Mouse (Mus musculus) heart, embryonic 12.5 days (tissue): ENCODE data around the gene Zfp52. TPM values are rescaled to one million over a fixed set of nuclear protein-coding genes. Genes with fewer than 3 reads are reported as not detected.
A peak's percentile ranks its signal among the peaks of the same experiment; 100 is the strongest.

Experiments used
- ATAC-seq: fragments of 200-750 bp; cut with Nextera tagmentation; 2 replicates; pipeline ENCODE4 v1.8.0; 2017; ENCODE audit warnings: moderate TSS enrichment, moderate library complexity; ENCODE audit not compliant: insufficient number of reproducible peaks, low FRiP score
- H3K27ac ChIP-seq: fragments of 300-500 bp; sonication (generic); 2 replicates; pipeline ENCODE4 v1.5.1; 2016; ENCODE audit warnings: mild to moderate bottlenecking, moderate library complexity; ENCODE audit not compliant: poor library complexity, severe bottlenecking
- H3K27me3 ChIP-seq: fragments of 300-500 bp; sonication (generic); replicated peaks from 2 replicates; pipeline ENCODE4 v1.6.1; 2016; ENCODE audit warnings: mild to moderate bottlenecking, moderate library complexity
- H3K36me3 ChIP-seq: fragments of 300-500 bp; sonication (generic); 2 replicates; pipeline ENCODE4 v1.6.1; 2016; ENCODE audit warnings: mild to moderate bottlenecking, moderate library complexity
- H3K4me1 ChIP-seq: fragments of 300-500 bp; sonication (generic); replicated peaks from 2 replicates; pipeline ENCODE4 v1.6.1; 2016; ENCODE audit warnings: mild to moderate bottlenecking
- H3K4me2 ChIP-seq: fragments of 300-500 bp; sonication (generic); 2 replicates; pipeline ENCODE4 v1.6.1; 2016; ENCODE audit warnings: mild to moderate bottlenecking, moderate library complexity
- H3K4me3 ChIP-seq: fragments of 300-500 bp; sonication (generic); 2 replicates; pipeline ENCODE4 v1.5.1; 2016; ENCODE audit warnings: mild to moderate bottlenecking
- H3K9ac ChIP-seq: fragments of 300-500 bp; sonication (generic); 2 replicates; pipeline ENCODE4 v1.6.1; 2016; ENCODE audit warnings: mild to moderate bottlenecking, moderate library complexity
- H3K9me3 ChIP-seq: fragments of 300-500 bp; sonication (generic); replicated peaks from 2 replicates; pipeline ENCODE4 v1.6.1; 2016; ENCODE audit warnings: mild to moderate bottlenecking, moderate library complexity
- WGBS: fragments of 180-500 bp; shearing (Covaris S2); methylation state at CpG from one replicate; pipeline ENCODE4 v1.1.7; 2016; 5-methylcytosine and 5-hydroxymethylcytosine counted together
- polyA plus RNA-seq: library from polyadenylated mRNA; unstranded; fragments of >200 nt; fragmentation: Nextera tagmentation; extraction: Ambion mirVana; gene quantifications from 2 replicates; pipeline ENCODE4 v1.2.1, GENCODE M21; 2016

Zfp52 gene
- polyA plus RNA-seq, 1 experiment from 2014 or later = 2.6 TPM

DNA sequence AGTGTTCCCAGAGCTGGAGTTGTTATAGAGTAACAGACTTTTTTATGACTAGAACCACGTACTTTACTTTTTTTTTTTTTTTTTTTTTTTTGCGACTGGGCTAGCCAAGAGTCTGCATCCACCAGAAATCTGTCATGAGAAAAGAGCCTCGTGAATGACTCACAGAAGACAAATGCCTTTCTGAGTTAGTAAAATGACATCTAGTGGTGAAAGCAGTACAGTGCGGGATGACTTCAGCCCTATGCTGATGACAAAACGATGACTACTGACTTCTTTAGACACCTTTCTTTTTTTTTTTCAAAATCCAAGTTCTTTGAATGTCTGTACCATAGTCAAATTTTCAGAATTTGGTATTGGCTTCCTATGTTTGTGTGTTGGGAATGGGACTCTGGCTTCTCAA is 30.9 kb downstream of the Zfp52 start:
- WGBS = 3% methylated on average over 5 of the region's 5 CpGs
- ATAC-seq = peak; percentile 75
- no peaks in the 10 kb centered on the region for H3K27me3 ChIP-seq

DNA sequence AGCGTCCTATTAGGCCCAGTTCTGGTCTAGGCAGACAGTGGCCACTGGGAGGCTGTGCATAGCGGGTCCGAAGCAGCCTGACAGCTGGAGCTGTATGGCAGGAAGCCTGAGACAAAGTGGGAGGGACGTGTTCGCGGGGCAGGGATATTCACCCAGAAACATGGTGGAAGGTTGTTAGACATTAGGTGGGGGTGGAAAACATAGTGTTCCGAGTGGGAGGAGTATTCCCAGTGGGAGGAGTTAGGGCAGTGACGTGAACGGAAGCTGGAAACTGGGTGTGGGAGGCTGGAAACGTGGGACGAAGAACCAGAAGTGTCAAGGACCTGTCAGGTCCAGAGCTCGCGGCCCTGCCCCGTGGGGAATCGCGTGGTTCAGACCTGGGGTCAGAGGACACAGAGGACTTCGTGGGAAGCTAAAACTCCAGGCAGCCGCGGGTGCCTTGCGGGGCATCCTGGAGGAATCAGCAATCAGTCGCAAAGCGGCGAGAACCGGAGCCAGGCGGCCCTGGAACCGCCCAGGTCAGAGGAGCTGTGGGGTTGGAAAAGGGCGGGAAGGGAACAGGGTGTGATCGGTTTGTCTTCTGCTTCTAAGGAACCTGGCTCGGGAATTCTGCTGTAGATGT is 31.5 kb downstream of the Zfp52 start, which contains the start of gene Zfp948:
Gene Zfp948, plus strand, starts transcription at position 281 of the 622 bp plus-strand sequence.
- Histone ChIP-seq H3K4me1 (peaks cover 8% of the 10 kb centered on the region), H3K27ac (peak within 1 kb of the TSS; percentile 83), H3K9me3 (no peaks in the 10 kb centered on the region), H3K4me3 (peak within 1 kb of the TSS; percentile 67), H3K36me3 (peaks cover 3% of the 10 kb centered on the region; the same call in 1 of the 2 replicates), H3K9ac (peak within 1 kb of the TSS; percentile 78), H3K27me3 (no peaks in the 10 kb centered on the region), H3K4me2 (peak within 1 kb of the TSS; percentile 69)
- under 1% methylated on average over 29 of the region's 29 CpGs for WGBS
- peak; percentile 91 for ATAC-seq

More for the DNA sequence above, 30.9 kb downstream of the Zfp52 start:
- Histone ChIP-seq H3K4me2 (peak overlapping the region; percentile 69), H3K27ac (peak overlapping the region; percentile 83), H3K9me3 (no peaks in the 10 kb centered on the region), H3K4me3 (peak overlapping the region; percentile 67), H3K4me1 (peaks cover 8% of the 10 kb centered on the region), H3K9ac (peak overlapping the region; percentile 78; the same call in 1 of the 2 replicates), H3K36me3 (peaks cover 3% of the 10 kb centered on the region; the same call in 1 of the 2 replicates)

DNA sequence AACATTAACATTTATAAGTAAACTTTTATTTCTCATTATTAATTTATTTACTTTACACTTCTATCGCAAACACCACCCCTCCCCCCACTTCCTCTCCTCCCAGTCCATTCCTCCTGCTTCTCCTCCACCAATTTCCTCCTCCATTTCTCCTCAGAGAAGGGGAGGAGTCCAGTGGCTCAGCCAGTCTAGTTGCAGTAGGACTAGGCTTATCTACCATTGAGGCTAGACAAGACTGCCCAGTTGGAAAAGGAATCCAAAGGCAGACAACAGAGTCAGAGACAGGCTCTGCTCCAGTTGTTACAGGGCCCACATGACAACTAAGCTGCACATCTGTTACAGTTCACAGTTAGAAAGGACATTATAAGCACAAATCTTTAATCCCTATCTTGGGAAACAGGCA is 32.4 kb downstream of the Zfp52 start:
- Histone ChIP-seq H3K27me3 (no peaks in the 10 kb centered on the region), H3K4me2 (peak overlapping the region; percentile 62), H3K4me1 (peaks cover 8% of the 10 kb centered on the region), H3K9ac (no peak overlapping the region), H3K36me3 (peaks cover 8% of the 10 kb centered on the region; the same call in 1 of the 2 replicates), H3K4me3 (peak overlapping the region; percentile 34), H3K9me3 (no peaks in the 10 kb centered on the region), H3K27ac (no peak overlapping the region)
- ATAC-seq = peak; percentile 48
- 42% methylated on average over 1 of the region's 1 CpGs for WGBS

DNA sequence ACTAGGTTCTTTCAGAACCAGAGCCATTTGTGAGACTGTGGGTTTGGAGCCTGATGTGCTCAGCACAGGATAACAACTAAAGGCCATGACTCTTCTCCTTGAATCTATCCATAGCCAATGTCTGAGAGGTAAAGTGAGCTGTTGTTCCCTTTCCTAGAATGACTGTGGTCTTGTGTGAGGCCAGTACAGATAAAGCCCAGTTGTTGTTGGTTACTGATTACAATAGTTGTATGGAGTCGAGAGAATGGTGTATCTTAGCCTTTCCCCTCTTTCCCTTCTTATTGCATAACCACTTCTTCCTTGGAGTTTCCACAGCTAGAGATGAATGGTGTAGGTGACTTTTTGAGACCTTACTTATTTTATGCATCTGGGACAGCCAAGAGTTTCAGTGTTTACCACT is 43.7 kb downstream of the Zfp52 start:
- H3K9me3 ChIP-seq = no peaks in the 10 kb centered on the region
- H3K4me1 ChIP-seq = no peaks in the 10 kb centered on the region
- H3K4me2 ChIP-seq = no peak overlapping the region
- no peak overlapping the region for H3K4me3 ChIP-seq
- no peak overlapping the region for H3K9ac ChIP-seq
- H3K27ac ChIP-seq = no peak overlapping the region
- H3K36me3 ChIP-seq = peaks cover 46% of the 10 kb centered on the region
- no peaks in the 10 kb centered on the region for H3K27me3 ChIP-seq
- 50% methylated on average over 1 of the region's 1 CpGs for WGBS
- no peak for ATAC-seq

DNA sequence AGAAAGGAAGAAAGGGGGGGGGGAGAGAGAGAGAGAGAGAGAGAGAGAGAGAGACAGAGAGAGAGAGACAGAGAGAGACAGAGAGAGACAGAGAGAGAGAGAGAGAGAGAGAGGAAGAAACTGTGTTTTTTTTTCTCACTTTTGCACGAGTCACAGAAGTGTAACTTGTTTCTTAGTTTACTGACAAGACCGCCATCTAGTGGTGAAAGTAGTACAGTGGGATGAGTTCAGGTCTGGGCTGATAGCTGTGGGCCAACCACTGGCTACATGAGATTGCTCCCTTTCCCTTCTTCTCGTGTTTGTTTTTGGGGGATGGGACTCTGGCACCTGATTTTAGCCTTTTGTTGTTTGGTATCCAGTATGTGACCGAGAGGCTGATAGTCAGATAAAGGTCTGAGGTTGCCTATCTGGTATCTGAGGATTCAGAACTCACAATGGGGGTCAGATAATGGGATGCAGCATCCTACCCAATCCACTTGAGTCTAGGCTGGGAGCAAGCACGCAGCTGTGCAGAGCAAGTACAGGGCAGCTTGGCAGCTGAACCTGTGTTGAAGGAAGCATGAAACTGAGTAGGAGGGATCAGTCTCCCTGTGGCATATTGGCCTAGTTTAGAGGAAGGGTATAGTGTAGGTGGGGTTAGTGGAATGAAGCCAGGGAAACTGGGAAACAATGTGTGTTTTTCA is 44.3 kb downstream of the Zfp52 start:
- Histone ChIP-seq H3K4me2 (no peak overlapping the region), H3K27me3 (no peaks in the 10 kb centered on the region), H3K9me3 (no peaks in the 10 kb centered on the region), H3K9ac (no peak overlapping the region), H3K27ac (no peak overlapping the region), H3K4me1 (no peaks in the 10 kb centered on the region), H3K36me3 (peaks cover 44% of the 10 kb centered on the region), H3K4me3 (no peak overlapping the region)
- ATAC-seq = peak; percentile 73; the same call in 1 of the 2 replicates
- WGBS = 19% methylated on average over 5 of the region's 5 CpGs

DNA sequence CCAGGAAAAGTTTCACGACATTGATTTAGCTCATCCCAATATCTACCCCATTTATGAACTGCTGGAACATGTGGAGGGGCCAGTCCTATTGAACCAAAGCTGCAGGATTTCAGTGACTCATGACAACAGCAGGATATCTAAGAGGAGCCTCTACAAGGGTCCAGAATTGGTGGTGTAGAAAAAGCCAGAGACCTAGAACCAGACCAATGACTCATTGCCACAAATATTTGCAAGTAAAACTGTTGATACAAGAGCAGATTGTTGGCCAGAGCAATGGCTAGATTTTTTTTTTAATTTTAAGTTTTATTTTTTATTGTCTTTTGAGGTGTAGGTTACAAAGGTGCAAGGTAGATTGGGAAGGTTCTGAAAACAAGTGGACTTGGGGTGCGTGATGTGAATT is 50.2 kb downstream of the Zfp52 start:
- WGBS = 94% methylated on average over 2 of the region's 2 CpGs

More for the DNA sequence above, 50.2 kb downstream of the Zfp52 start:
- Histone ChIP-seq H3K27me3 (no peaks in the 10 kb centered on the region), H3K9ac (no peak overlapping the region), H3K4me2 (no peak overlapping the region), H3K9me3 (0 out of 2 replicates have a peak, but pooled peaks cover 6% of the 10 kb centered on the region), H3K36me3 (peaks cover 48% of the 10 kb centered on the region), H3K27ac (no peak overlapping the region), H3K4me3 (no peak overlapping the region), H3K4me1 (no peaks in the 10 kb centered on the region)
- no peak for ATAC-seq

Other genes starting within 250 kb of the Zfp52 start
- not detected in 2 replicates for gene Vmn1r237, start 223.7 kb upstream of the Zfp52 start, polyA plus RNA-seq
- gene Zfp677, start 151.8 kb upstream of the Zfp52 start, polyA plus RNA-seq = 1.6 and 2.5 TPM in 2 replicates
- 3.3 and 3.4 TPM in 2 replicates for gene Zfp54, start 112.3 kb upstream of the Zfp52 start, polyA plus RNA-seq
- gene Zfp51, start 85.2 kb upstream of the Zfp52 start, polyA plus RNA-seq = 9.7 and 10.1 TPM in 2 replicates
- 5.6 and 5.9 TPM in 2 replicates for gene Zfp53, start 46.5 kb upstream of the Zfp52 start, polyA plus RNA-seq
- 14.4 and 15.1 TPM in 2 replicates for gene Zfp948, start 31.5 kb downstream of the Zfp52 start, polyA plus RNA-seq
- gene Zfp983, start 115.1 kb downstream of the Zfp52 start, polyA plus RNA-seq = 4.3 and 5.1 TPM in 2 replicates
- 3.1 and 4.6 TPM in 2 replicates for gene Gm10226, start 156.3 kb downstream of the Zfp52 start, polyA plus RNA-seq
- 8.1 and 8.7 TPM in 2 replicates for gene Zfp760, start 172.2 kb downstream of the Zfp52 start, polyA plus RNA-seq
- gene Zfp229, start 195.3 kb downstream of the Zfp52 start, polyA plus RNA-seq = 4.4 and 6.2 TPM in 2 replicates